Mouse (Mus musculus) layer of hippocampus, postnatal 14 days (tissue): ENCODE measurements at regions not wholly inside any gene's neighbourhood (a gene's known extent, or its start where the extent isn't known, plus 50 kb on each side); places are given as distances from the start of the nearest gene placed in this dataset.
A peak's percentile ranks its signal among the peaks of the same experiment; 100 is the strongest.

Experiments used
- DNase-seq, 2 experiments: peaks; one replicate each; pipeline ENCODE4 v3.0.0; 2021 to 2022; ENCODE audit warnings: low spot score in 2 of 2, mixed read lengths in 1 of 2

GRCm38 (mm10) chr10:56453578-56454069, 76.5 kb downstream of the Gja1 start:
- no peak for DNase-seq

GRCm38 (mm10) chr10:56455867-56456468, 78.8 kb downstream of the Gja1 start:
- no peak for DNase-seq

- no peak for DNase-seq
Observed at GRCm38 (mm10) chr10:56468537-56468936, 91.4 kb downstream of the Gja1 start.

GRCm38 (mm10) chr10:56468993-56469712, 92.0 kb downstream of the Gja1 start:
- DNase-seq = no peak

GRCm38 (mm10) chr10:56469895-56470294, 92.8 kb downstream of the Gja1 start:
- DNase-seq = no peak

- no peak for DNase-seq
Observed at GRCm38 (mm10) chr10:56474951-56475350, 97.8 kb downstream of the Gja1 start.

GRCm38 (mm10) chr10:56482156-56482716, 105.1 kb downstream of the Gja1 start:
- DNase-seq = no peak

- no peak for DNase-seq
Observed at GRCm38 (mm10) chr10:56484931-56485330, 107.8 kb downstream of the Gja1 start.

DNA sequence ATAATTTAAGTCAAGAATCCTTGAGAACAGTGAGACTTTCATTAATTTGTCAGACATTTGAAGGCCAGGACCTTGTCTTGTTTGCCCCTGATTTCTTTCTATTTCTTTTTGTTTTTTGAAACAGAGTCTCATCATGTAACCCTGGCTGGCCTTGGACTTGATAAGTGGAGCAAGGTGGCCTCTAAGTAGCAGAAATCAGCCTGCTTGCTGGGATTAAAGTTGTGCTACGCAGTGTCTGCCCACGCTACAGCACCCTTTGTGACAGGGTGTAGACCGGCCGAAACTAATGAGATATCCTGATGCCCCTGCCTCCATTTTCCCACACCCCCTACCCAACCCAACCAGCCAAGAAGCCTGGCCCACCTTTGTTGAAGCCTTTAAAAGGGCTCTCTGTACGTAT, 108.6 kb downstream of the Gja1 start:
- DNase-seq = no peak

GRCm38 (mm10) chr10:56486584-56486983, 109.5 kb downstream of the Gja1 start:
- DNase-seq = no peak

DNA sequence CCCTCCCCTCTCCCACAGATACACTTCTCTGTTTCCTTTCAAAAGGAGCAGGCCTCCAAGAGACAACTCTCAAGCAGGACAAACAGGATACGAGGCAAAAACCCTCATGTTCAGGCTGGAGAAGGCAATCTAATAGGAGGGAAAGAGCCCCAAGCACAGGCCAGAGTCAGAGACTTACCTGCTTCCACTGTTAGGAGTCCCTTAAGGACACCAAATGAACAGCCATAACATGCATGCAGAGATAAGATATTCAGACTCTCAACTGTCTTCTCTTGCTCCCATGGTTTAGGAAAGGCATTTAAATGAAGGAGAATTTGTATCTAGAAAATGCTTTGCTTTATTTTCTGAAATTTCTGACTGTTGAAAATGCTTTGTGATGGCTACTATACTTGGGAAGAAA, 116.3 kb downstream of the Gja1 start:
- DNase-seq = no peak

DNA sequence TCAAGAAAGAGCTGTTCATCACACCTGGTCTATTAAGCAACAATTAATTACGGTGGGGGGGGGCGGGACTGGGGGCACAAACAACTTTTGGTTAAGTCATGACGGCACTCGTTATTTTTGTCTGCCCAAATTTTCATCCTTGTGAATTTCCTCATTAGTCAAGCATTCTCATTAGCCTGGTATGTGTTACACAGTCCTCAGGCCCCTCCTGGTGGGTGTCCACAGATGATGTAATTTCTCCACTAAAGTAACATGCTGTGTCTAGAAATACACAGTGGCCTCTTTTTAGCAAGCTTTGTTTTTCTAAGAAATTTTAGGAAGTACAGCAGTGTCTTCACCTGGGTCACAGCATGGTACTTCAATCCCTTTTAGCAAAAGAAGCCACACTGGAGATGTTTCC, 118.2 kb downstream of the Gja1 start:
- no peak for DNase-seq

GRCm38 (mm10) chr10:56519041-56519440, 141.9 kb downstream of the Gja1 start:
- no peak for DNase-seq

DNA sequence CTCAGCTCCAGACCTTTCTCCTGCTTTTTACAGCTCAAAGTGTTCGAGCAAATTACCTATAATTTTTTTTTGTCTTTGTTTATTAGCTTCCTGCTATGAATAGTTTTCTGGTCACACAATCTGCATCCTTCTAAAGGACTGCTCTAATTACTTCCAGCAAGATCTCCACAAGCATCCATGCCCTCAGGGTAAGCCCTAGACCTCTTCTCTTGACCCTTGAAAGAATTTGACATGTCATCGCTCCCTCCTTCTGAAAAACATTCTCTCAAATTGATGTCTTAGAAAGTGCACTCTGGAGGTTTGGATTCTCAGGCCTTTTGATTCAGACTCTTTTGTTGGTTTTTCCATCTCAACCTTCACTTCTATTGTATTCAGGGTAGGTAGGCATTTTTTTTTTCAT, 148.7 kb downstream of the Gja1 start:
- DNase-seq = no peak

DNA sequence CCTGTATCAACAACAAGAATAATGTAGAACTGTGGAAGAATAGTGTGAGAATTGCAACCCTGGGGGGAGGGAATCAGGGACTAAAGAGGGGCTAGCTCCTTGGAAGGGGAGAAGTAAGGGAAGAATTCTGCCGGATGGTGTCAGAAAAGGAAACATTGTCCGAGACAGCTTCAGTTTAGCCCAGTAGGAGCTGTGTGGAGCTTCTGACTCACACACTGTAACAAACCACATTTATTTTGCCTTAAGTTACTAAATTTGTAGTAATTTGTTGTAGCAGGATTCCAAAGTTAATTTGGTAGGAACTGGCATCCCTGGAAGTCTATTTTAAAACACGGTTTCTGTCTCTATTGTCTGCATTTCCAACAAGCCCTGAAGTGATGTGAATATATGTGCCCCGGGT, 160.0 kb downstream of the Gja1 start:
- DNase-seq = no peak

- DNase-seq = no peak
Observed at GRCm38 (mm10) chr10:56539827-56540511, 162.8 kb downstream of the Gja1 start.

DNA sequence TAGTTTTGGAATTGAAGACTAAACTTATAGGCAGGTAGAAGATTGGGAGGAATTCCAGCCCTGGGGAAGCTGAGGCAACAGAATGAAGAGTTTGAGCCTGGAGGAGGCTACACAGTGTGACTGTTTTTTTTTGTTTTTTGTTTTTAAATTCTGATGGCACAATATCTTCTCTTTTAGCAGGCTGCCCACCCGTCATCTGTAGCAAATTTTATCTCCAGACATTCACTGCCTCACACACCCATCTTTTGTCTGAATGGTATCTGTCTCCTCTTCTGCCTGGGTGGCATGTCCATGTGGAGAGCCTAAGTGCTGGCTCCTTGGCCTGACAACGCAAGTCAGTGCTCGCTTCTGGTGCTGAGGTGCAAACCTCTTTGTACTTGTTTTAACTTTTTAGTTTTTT, 165.0 kb downstream of the Gja1 start:
- DNase-seq = peak; percentile 11 to 16

- peak in 1 of 2 experiments; percentile 57 for DNase-seq
Observed at GRCm38 (mm10) chr10:56545989-56546388, 168.9 kb downstream of the Gja1 start.

- DNase-seq = no peak
Observed at GRCm38 (mm10) chr10:56546824-56547223, 169.7 kb downstream of the Gja1 start.

DNA sequence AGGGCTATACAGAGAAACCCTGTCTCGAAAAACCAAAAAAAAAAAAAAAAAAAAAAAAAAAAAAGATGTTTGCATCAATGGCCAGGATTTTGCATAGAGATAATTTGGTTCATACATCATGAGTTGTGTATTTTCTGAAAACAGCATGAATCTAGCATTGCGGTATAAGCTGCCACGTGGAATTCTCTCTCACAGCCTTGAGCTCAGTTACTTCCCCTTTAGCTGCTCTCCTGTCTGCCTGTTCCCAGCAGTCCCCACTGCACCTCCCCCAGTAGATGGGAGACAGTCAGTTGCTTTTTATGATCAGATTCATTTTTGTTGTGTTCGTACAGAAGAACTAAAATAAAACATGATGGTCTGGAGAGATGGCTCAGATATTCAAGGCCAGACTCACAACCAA, 170.7 kb downstream of the Gja1 start:
- no peak for DNase-seq

DNA sequence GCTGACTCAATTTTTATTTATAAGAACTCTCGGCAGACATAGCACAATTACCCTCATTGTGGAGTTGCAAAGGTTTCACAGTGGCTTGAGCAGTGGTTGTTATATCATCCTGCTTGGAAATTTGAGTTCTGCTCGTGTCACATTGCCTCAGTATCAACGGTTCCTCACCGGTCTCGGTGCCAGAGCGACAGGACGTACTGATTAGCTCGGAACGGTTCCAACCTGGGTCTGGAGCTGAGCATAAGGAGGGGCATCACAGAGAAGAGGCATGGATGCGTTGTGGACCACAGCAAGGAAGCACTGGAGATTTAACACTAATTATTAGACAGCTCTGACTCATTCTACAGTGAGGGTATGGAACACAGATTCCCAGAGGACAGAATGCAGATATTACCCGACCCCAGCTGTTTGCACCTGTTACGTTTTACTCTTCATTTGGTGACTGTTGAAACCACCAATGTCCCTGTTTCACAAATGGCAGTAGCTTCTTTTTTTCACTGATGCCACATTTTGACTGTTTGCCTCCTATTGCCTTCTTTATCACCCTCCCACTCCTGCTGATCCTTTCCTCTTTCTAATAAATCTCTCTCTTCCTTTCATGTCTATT, 189.8 kb downstream of the Gja1 start:
- DNase-seq = no peak

- DNase-seq = peak; percentile 16 to 28
Observed at GRCm38 (mm10) chr10:56582065-56582464, 204.9 kb downstream of the Gja1 start.
